ENCODE assay signal across 8 mouse cellular contexts in genomic region chr19:6046294-6047153, GRCm38 (mm10). TPM values are rescaled to one million over a fixed set of nuclear protein-coding genes. Genes with fewer than 3 reads are reported as not detected.
DNase-seq lines count a peak whose midpoint lies in the region; ATAC-seq lines count a peak whose summit lies in the region.

Gene Syvn1, plus strand, starts transcription at chr19:6046576.

- H3K27ac ChIP-seq in hindbrain, embryonic 11.5 days (ENCODE audit: low read depth, low read length), result peak within 1 kb of the TSS; percentile 97

- ATAC-seq in hindbrain, embryonic 11.5 days (ENCODE audit: low FRiP score), result peak; percentile 92

- under 1% methylated on average over 64 of the region's 65 CpGs for WGBS in hindbrain, embryonic 11.5 days

- DNase-seq in MN1 (ENCODE audit: low spot score), result peak; percentile 97
- DNase-seq in cerebellum, adult 9-11 months, result peak; percentile 94
- peak; percentile 92 to 96 for DNase-seq in frontal cortex, adult 2 months (ENCODE audit: extremely low spot score in 1 of 2, low spot score in 1 of 2)
- peak; percentile 94 for DNase-seq in hindbrain, embryonic 11.5 days (ENCODE audit: low spot score)
- DNase-seq in layer of hippocampus, postnatal 10 days (ENCODE audit: low spot score in 2 of 2), result peak; percentile 85 to 91
- DNase-seq in lung, postnatal 10 days, result peak; percentile 92
- peak; percentile 88 for DNase-seq in ovary, postnatal 36 days (ENCODE audit: low spot score)
- DNase-seq in thymus, postnatal 25 days, result peak; percentile 91

- H3K36me3 ChIP-seq in hindbrain, embryonic 11.5 days (ENCODE audit: control insufficient read depth, insufficient read depth, low read length), result peaks cover 22% of the 10 kb centered on the region

- H3K27me3 ChIP-seq in hindbrain, embryonic 11.5 days (ENCODE audit: control insufficient read depth, insufficient read depth, low read length), result no peaks in the 10 kb centered on the region

- peak within 1 kb of the TSS; percentile 93 for H3K4me3 ChIP-seq in hindbrain, embryonic 11.5 days (ENCODE audit: low read depth, low read length)

- H3K4me2 ChIP-seq in hindbrain, embryonic 11.5 days (replicated peaks; ENCODE audit: low read depth, low read length), result peak within 1 kb of the TSS; percentile 96

- H3K9ac ChIP-seq in hindbrain, embryonic 11.5 days (ENCODE audit: low read depth, low read length), result peak within 1 kb of the TSS; percentile 91

- peaks cover 8% of the 10 kb centered on the region for H3K4me1 ChIP-seq in hindbrain, embryonic 11.5 days (replicated peaks; ENCODE audit: control insufficient read depth, insufficient read depth, low read length)

- H3K9me3 ChIP-seq in hindbrain, embryonic 11.5 days (ENCODE audit: control insufficient read depth, low read length), result no peaks in the 10 kb centered on the region

RNA-seq across cellular contexts. Expression of gene Syvn1, which starts in this region (rescaled TPM):
- 29.2 and 34.1 TPM in 2 replicates for polyA plus RNA-seq in frontal cortex, adult 2 months (2012; rRNA removed)
- 23.9 and 27.1 TPM in 2 replicates for polyA plus RNA-seq in hindbrain, embryonic 11.5 days (2014; fragmentation: Nextera tagmentation; extraction: Ambion mirVana)
- 10 to 100 TPM; 40.6 to 41.2 TPM for total RNA-seq in layer of hippocampus, postnatal 10 days (2021)

Comparison
In these comparisons a context has a peak if more than half of its experiments do, and no peak if none do; other contexts are left out.
1. Peak in every context shown above with its lines: DNase-seq, ATAC-seq, H3K4me3 ChIP-seq and H3K27ac ChIP-seq.